In the genomic region with DNA sequence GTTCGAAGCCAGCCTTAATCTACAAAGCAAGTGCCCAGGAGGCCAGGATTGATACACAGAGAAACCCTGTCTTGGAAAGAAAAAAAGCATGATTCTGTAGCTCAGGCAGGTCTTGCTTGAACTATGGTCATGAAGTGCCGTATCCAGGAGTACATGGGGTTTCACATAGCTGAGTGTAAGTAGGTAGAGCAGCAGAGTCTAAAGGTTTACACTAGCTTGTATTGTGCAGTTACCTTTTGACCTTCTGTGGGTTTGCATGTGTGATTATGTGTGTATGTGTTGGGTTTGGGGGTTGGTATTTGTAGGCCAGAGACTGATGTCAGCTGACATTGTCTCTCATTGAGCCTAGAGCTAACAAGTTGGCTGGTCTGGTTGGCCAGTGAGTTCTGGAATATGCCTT, we compare ENCODE assay signal across 29 mouse cellular contexts. TPM values are rescaled to one million over a fixed set of nuclear protein-coding genes. Genes with fewer than 3 reads are reported as not detected.
DNase-seq lines count a peak whose midpoint lies in the region; ATAC-seq and TF ChIP-seq lines count a peak whose summit lies in the region.
"Had no signal": no experiment of that assay in that cellular context is flagged by ENCODE, and none has a peak within 500 bp of the region (broad histone marks: within the 10 kb centered on the region; RNA-seq: fewer than 3 reads in every experiment).

No protein-coding gene starts in this region.

- no peak for ATAC-seq in kidney, embryonic 16.5 days (ENCODE audit: low FRiP score, low TSS enrichment)
- ATAC-seq in liver, embryonic 15.5 days (ENCODE audit: insufficient read depth): no peak
- ATAC-seq in liver, embryonic 11.5 days (replicated peaks; ENCODE audit: low FRiP score): no peak
- peak; percentile 87 for ATAC-seq in liver, postnatal 0 days
- ATAC-seq: CD4-positive, CD25-positive, alpha-beta regulatory T cell, adult 4 months; forebrain, embryonic 15.5 days; hindbrain, embryonic 16.5 days had no signal

- no peak overlapping the region for H3K4me3 ChIP-seq in kidney, adult 2 months (ENCODE audit: insufficient read depth, low read depth, low read length)
- no peak overlapping the region for H3K4me3 ChIP-seq in kidney, embryonic 16.5 days (ENCODE audit: low read length)
- H3K4me3 ChIP-seq in liver, embryonic 15.5 days (replicated peaks): no peak overlapping the region
- no peak overlapping the region for H3K4me3 ChIP-seq in liver, embryonic 11.5 days (ENCODE audit: low read depth, low read length)
- H3K4me3 ChIP-seq in liver, postnatal 0 days (ENCODE audit: low read depth, low read length): no peak overlapping the region
- H3K4me3 ChIP-seq: embryonic facial prominence, embryonic 10.5 days; embryonic facial prominence, embryonic 13.5 days; erythroblast, embryonic 14.5 days; forebrain, embryonic 12.5 days; forebrain, embryonic 15.5 days; heart, adult 2 months; heart, embryonic 12.5 days; heart, embryonic 15.5 days; hindbrain, embryonic 10.5 days; hindbrain, embryonic 13.5 days had no signal

- H3K27me3 ChIP-seq in kidney, adult 2 months (replicated peaks; ENCODE audit: control insufficient read depth, insufficient read depth, low read length): no peaks in the 10 kb centered on the region
- no peaks in the 10 kb centered on the region for H3K27me3 ChIP-seq in kidney, embryonic 16.5 days (ENCODE audit: insufficient read depth, low read length)
- H3K27me3 ChIP-seq in liver, embryonic 15.5 days: no peaks in the 10 kb centered on the region
- no peaks in the 10 kb centered on the region for H3K27me3 ChIP-seq in liver, embryonic 11.5 days (replicated peaks; ENCODE audit: control insufficient read depth, insufficient read depth, low read length)
- no peaks in the 10 kb centered on the region for H3K27me3 ChIP-seq in liver, postnatal 0 days (ENCODE audit: insufficient read depth, low read length)
- H3K27me3 ChIP-seq: embryonic facial prominence, embryonic 13.5 days; forebrain, embryonic 12.5 days; forebrain, embryonic 15.5 days; heart, embryonic 12.5 days; heart, embryonic 15.5 days; hindbrain, embryonic 13.5 days had no signal

- peaks cover 3% of the 10 kb centered on the region; the same call in 1 of the 2 replicates for H3K9me3 ChIP-seq in kidney, embryonic 16.5 days (ENCODE audit: low read length)
- no peaks in the 10 kb centered on the region for H3K9me3 ChIP-seq in liver, embryonic 15.5 days (replicated peaks)
- H3K9me3 ChIP-seq in liver, embryonic 11.5 days (ENCODE audit: control insufficient read depth, low read length): peaks cover 3% of the 10 kb centered on the region; the same call in 1 of the 2 replicates
- no peaks in the 10 kb centered on the region for H3K9me3 ChIP-seq in liver, postnatal 0 days (ENCODE audit: low read length)
- H3K9me3 ChIP-seq: embryonic facial prominence, embryonic 10.5 days; embryonic facial prominence, embryonic 13.5 days; forebrain, embryonic 12.5 days; forebrain, embryonic 15.5 days; heart, embryonic 15.5 days; hindbrain, embryonic 13.5 days had no signal

- peaks cover 22% of the 10 kb centered on the region for H3K4me1 ChIP-seq in kidney, adult 2 months (ENCODE audit: control insufficient read depth, insufficient read depth, low read length)
- no peaks in the 10 kb centered on the region for H3K4me1 ChIP-seq in kidney, embryonic 16.5 days (ENCODE audit: insufficient read depth, low read length)
- peaks cover 17% of the 10 kb centered on the region for H3K4me1 ChIP-seq in liver, embryonic 15.5 days (replicated peaks)
- no peaks in the 10 kb centered on the region for H3K4me1 ChIP-seq in liver, embryonic 11.5 days (replicated peaks; ENCODE audit: control insufficient read depth, insufficient read depth, low read length)
- peaks cover 11% of the 10 kb centered on the region for H3K4me1 ChIP-seq in liver, postnatal 0 days (ENCODE audit: insufficient read depth)
- H3K4me1 ChIP-seq: embryonic facial prominence, embryonic 10.5 days; embryonic facial prominence, embryonic 13.5 days; forebrain, embryonic 12.5 days; forebrain, embryonic 15.5 days; hindbrain, embryonic 10.5 days; hindbrain, embryonic 13.5 days had no signal

- DNase-seq in kidney, adult 2 months: no peak
- no peak for DNase-seq in liver, embryonic 11.5 days (ENCODE audit: low spot score)
- no peak for DNase-seq in liver, postnatal 0 days
- peak; percentile 28 for DNase-seq in yolk sac, embryonic 10.5 days (ENCODE audit: low spot score)
- no peak for DNase-seq in cerebellum, adult 9-10 months
- DNase-seq: adrenal gland, adult 2 months; adrenal gland, postnatal 14 days; cerebellum, adult 11 months; cerebellum, adult 2 months; cerebellum, postnatal 10 days; cerebellum, postnatal 36 days; embryo, embryonic 11 days; gastrocnemius, postnatal 25 days; heart, adult 2 months; heart, postnatal 10 days; heart, postnatal 36 days had no signal

- TF ChIP-seq EP300 in liver, postnatal 0 days (IDR thresholded peaks at IDR 0.05; ENCODE audit: low read depth): no peak

- peak overlapping the region; percentile 66 for H3K27ac ChIP-seq in kidney, adult 2 months (ENCODE audit: insufficient read depth, low read depth, low read length)
- no peak overlapping the region for H3K27ac ChIP-seq in kidney, embryonic 16.5 days (ENCODE audit: low read length)
- H3K27ac ChIP-seq in liver, embryonic 15.5 days (replicated peaks): peak overlapping the region; percentile 31; the same call in 1 of the 2 replicates
- no peak overlapping the region for H3K27ac ChIP-seq in liver, embryonic 11.5 days (ENCODE audit: low read depth, low read length)
- peak overlapping the region; percentile 71 for H3K27ac ChIP-seq in liver, postnatal 0 days (ENCODE audit: low read depth)
- H3K27ac ChIP-seq: embryonic facial prominence, embryonic 10.5 days; embryonic facial prominence, embryonic 13.5 days; forebrain, embryonic 12.5 days; forebrain, embryonic 15.5 days; heart, adult 2 months; heart, embryonic 15.5 days; hindbrain, embryonic 10.5 days; hindbrain, embryonic 13.5 days had no signal

- 66% methylated on average over 2 of the region's 2 CpGs for WGBS in kidney, adult 2 months
- 89% methylated on average over 2 of the region's 2 CpGs for WGBS in kidney, embryonic 16.5 days
- 82% methylated on average over 2 of the region's 2 CpGs for WGBS in liver, embryonic 15.5 days (ENCODE audit: insufficient replicate concordance)
- WGBS in liver, embryonic 11.5 days: 94% methylated on average over 2 of the region's 2 CpGs
- WGBS in liver, postnatal 0 days (ENCODE audit: insufficient replicate concordance): 66% methylated on average over 2 of the region's 2 CpGs

- no peak overlapping the region for H3K9ac ChIP-seq in kidney, embryonic 16.5 days (replicated peaks; ENCODE audit: low read length)
- no peak overlapping the region for H3K9ac ChIP-seq in liver, embryonic 15.5 days
- H3K9ac ChIP-seq in liver, embryonic 11.5 days (ENCODE audit: low read depth, low read length): no peak overlapping the region
- H3K9ac ChIP-seq in liver, postnatal 0 days (replicated peaks): no peak overlapping the region
- H3K9ac ChIP-seq: embryonic facial prominence, embryonic 13.5 days; forebrain, embryonic 12.5 days; forebrain, embryonic 15.5 days; heart, embryonic 12.5 days; heart, embryonic 15.5 days; hindbrain, embryonic 13.5 days had no signal

- no peak for TF ChIP-seq CTCF in kidney, adult 2 months (conservative IDR thresholded peaks at IDR 0.05; ENCODE audit: insufficient read depth, insufficient read length, low read depth, low read length)
- no peak for TF ChIP-seq CTCF in liver, postnatal 0 days (IDR thresholded peaks at IDR 0.05; ENCODE audit: low read depth)

- TF ChIP-seq POLR2A in kidney, adult 2 months (IDR thresholded peaks at IDR 0.05; ENCODE audit: low read depth, low read length): no peak

- no peak overlapping the region for H3K4me2 ChIP-seq in kidney, embryonic 16.5 days (replicated peaks; ENCODE audit: low read depth, low read length)
- H3K4me2 ChIP-seq in liver, embryonic 15.5 days: no peak overlapping the region
- H3K4me2 ChIP-seq in liver, embryonic 11.5 days: no peak overlapping the region
- no peak overlapping the region for H3K4me2 ChIP-seq in liver, postnatal 0 days (ENCODE audit: low read depth, low read length)
- H3K4me2 ChIP-seq: embryonic facial prominence, embryonic 13.5 days; forebrain, embryonic 12.5 days; forebrain, embryonic 15.5 days; heart, embryonic 12.5 days; heart, embryonic 15.5 days; hindbrain, embryonic 13.5 days had no signal

- no peaks in the 10 kb centered on the region for H3K36me3 ChIP-seq in kidney, adult 2 months (ENCODE audit: control insufficient read depth, insufficient read depth, low read length)
- H3K36me3 ChIP-seq in kidney, embryonic 16.5 days (ENCODE audit: insufficient read depth, low read length): peaks cover 7% of the 10 kb centered on the region; the same call in 1 of the 2 replicates
- H3K36me3 ChIP-seq in liver, embryonic 15.5 days (replicated peaks): peaks cover 13% of the 10 kb centered on the region; the same call in 1 of the 2 replicates
- H3K36me3 ChIP-seq in liver, embryonic 11.5 days (ENCODE audit: control insufficient read depth, insufficient read depth, low read length): no peaks in the 10 kb centered on the region; the same call in 1 of the 2 replicates
- peaks cover 4% of the 10 kb centered on the region; the same call in 1 of the 2 replicates for H3K36me3 ChIP-seq in liver, postnatal 0 days (replicated peaks; ENCODE audit: insufficient read depth, low read length)
- H3K36me3 ChIP-seq: hindbrain, embryonic 13.5 days had no signal

RNA-seq across cellular contexts. Expression of gene Atxn2, which starts 18.9 kb away (rescaled TPM):
- polyA plus RNA-seq in kidney, adult 2 months (2012; rRNA removed): 111 and 112 TPM in 2 replicates
- polyA plus RNA-seq in kidney, embryonic 16.5 days (2015; fragmentation: Nextera tagmentation; extraction: Ambion mirVana): 38.9 and 56.5 TPM in 2 replicates
- 20.4 and 23.0 TPM in 2 replicates for polyA plus RNA-seq in liver, embryonic 15.5 days (2015; fragmentation: Nextera tagmentation; extraction: Ambion mirVana)
- polyA plus RNA-seq in liver, embryonic 11.5 days (2014; fragmentation: Nextera tagmentation; extraction: Ambion mirVana): 49.8 and 63.9 TPM in 2 replicates
- polyA plus RNA-seq in liver, postnatal 0 days (2015; fragmentation: Nextera tagmentation; extraction: Ambion mirVana): 31.6 and 42.8 TPM in 2 replicates

Comparison
In these comparisons a context has a peak if more than half of its experiments do, and no peak if none do; other contexts are left out.
1. H3K27ac ChIP-seq: peak in kidney, adult 2 months (single experiment), liver, embryonic 15.5 days (single experiment) and liver, postnatal 0 days (single experiment); none in kidney, embryonic 16.5 days (single experiment) and liver, embryonic 11.5 days (single experiment).